Mouse (Mus musculus) hindbrain, embryonic 15.5 days (tissue): ENCODE measurements around the gene Dck. TPM values are rescaled to one million over a fixed set of nuclear protein-coding genes. Genes with fewer than 3 reads are reported as not detected.
"Not testable (repeated sequence)": the region's sequence is repeated elsewhere in the genome, so short reads cannot be mapped to it uniquely, and the experiment has no call there.

Experiments
- ATAC-seq: fragments of 200-750 bp; cut with Nextera tagmentation; 2 replicates; pipeline ENCODE4 v1.8.0; 2017; ENCODE audit warnings: low read depth, moderate number of reproducible peaks, moderate TSS enrichment; ENCODE audit not compliant: low FRiP score
- H3K27ac ChIP-seq: fragments of 300-500 bp; sonication (generic); replicated peaks from 2 replicates; pipeline ENCODE4 v1.5.1; 2015; ENCODE audit warnings: mild to moderate bottlenecking, inconsistent platforms
- H3K27me3 ChIP-seq: fragments of 300-500 bp; sonication (generic); 2 replicates; pipeline ENCODE4 v1.6.1; 2015; ENCODE audit warnings: control low read depth, inconsistent platforms
- H3K36me3 ChIP-seq: fragments of 300-500 bp; sonication (generic); 2 replicates; pipeline ENCODE4 v1.6.1; 2015; ENCODE audit warnings: control low read depth, inconsistent platforms
- H3K4me1 ChIP-seq: fragments of 300-500 bp; sonication (generic); replicated peaks from 2 replicates; pipeline ENCODE4 v1.6.1; 2015; ENCODE audit warnings: control low read depth, inconsistent platforms
- H3K4me2 ChIP-seq: fragments of 300-500 bp; sonication (generic); 2 replicates; pipeline ENCODE4 v1.6.1; 2015; ENCODE audit warnings: moderate library complexity, mild to moderate bottlenecking, inconsistent platforms
- H3K4me3 ChIP-seq: fragments of 300-500 bp; sonication (generic); 2 replicates; pipeline ENCODE4 v1.5.1; 2015; ENCODE audit warnings: mild to moderate bottlenecking, inconsistent platforms
- H3K9ac ChIP-seq: fragments of 300-500 bp; sonication (generic); 2 replicates; pipeline ENCODE4 v1.6.1; 2015; ENCODE audit warnings: inconsistent platforms
- H3K9me3 ChIP-seq: fragments of 300-500 bp; sonication (generic); 2 replicates; pipeline ENCODE4 v1.6.1; 2016; ENCODE audit warnings: control low read depth, inconsistent platforms
- WGBS: fragments of 180-500 bp; shearing (Covaris S2); methylation state at CpG from one replicate; pipeline ENCODE4 v1.1.7; 2015; 5-methylcytosine and 5-hydroxymethylcytosine counted together
- polyA plus RNA-seq: library from polyadenylated mRNA; unstranded; fragments of >200 nt; fragmentation: Nextera tagmentation; extraction: Ambion mirVana; gene quantifications from 2 replicates; pipeline ENCODE4 v1.2.1, GENCODE M21; 2015

Gene Dck
- polyA plus RNA-seq = 46.9 and 53.4 TPM in 2 replicates

DNA sequence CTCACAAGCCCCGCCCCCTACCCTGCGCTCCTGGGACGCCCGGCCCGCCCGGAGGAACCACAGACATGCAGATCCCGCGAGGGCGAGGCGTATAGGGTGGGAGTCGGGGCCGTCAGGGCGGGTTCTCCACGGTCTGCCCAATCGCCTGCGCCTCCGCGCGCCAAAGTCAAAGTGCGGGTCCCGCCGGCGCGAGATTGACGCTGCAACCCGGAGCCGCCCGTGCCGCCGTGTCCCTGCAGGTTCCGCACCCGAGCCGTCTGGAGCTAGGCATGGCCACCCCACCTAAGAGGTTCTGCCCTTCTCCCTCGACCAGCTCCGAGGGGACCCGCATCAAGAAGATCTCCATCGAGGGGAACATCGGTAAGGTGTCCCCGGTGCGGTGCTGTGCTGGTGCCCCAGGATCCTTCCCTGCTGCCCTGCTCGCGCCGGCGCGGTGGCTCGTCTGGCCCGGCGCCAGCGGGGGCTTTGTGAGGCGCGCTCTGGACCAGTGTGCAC is at the start of gene Dck:
TSS of gene Dck (plus strand) at position 10 of the 495 bp plus-strand sequence.
- H3K4me3 ChIP-seq = peak within 1 kb of the TSS; percentile 92
- under 1% methylated on average over 50 of the region's 51 CpGs for WGBS
- H3K27me3 ChIP-seq = no peaks in the 10 kb centered on the region
- H3K36me3 ChIP-seq = peaks cover 4% of the 10 kb centered on the region; the same call in 1 of the 2 replicates
- peaks cover 29% of the 10 kb centered on the region for H3K4me1 ChIP-seq
- ATAC-seq = peak; percentile 99
- peak within 1 kb of the TSS; percentile 93 for H3K9ac ChIP-seq
- peak within 1 kb of the TSS; percentile 93 for H3K27ac ChIP-seq
- peak within 1 kb of the TSS; percentile 64 for H3K4me2 ChIP-seq
- no peaks in the 10 kb centered on the region for H3K9me3 ChIP-seq

DNA sequence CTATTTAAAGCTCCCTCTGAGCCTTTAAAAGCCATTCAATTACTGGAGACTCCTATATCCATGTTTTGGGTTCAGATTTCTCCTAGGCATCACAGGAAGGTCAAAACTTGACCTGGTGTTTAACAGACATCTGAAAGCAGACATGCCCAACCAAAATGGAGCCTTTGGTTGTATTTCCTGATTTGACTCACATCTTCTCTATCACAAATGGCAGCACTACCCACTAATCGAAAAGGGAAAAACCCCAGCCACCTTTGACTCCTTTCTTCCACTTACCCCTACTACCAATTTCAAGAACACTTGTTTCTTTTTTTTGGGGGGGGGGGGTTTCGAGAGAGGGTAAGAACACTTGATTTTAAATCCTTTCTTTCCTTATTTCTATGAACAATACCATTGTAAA is 47.8 kb upstream of the Dck start:
- H3K4me2 ChIP-seq = no peak overlapping the region
- H3K4me3 ChIP-seq = no peak overlapping the region
- WGBS = 82% methylated on average over 2 of the region's 2 CpGs
- no peak overlapping the region for H3K9ac ChIP-seq
- H3K9me3 ChIP-seq = no peaks in the 10 kb centered on the region
- no peaks in the 10 kb centered on the region for H3K36me3 ChIP-seq
- no peaks in the 10 kb centered on the region for H3K27me3 ChIP-seq
- no peak for ATAC-seq
- peaks cover 10% of the 10 kb centered on the region for H3K4me1 ChIP-seq
- H3K27ac ChIP-seq = no peak overlapping the region

DNA sequence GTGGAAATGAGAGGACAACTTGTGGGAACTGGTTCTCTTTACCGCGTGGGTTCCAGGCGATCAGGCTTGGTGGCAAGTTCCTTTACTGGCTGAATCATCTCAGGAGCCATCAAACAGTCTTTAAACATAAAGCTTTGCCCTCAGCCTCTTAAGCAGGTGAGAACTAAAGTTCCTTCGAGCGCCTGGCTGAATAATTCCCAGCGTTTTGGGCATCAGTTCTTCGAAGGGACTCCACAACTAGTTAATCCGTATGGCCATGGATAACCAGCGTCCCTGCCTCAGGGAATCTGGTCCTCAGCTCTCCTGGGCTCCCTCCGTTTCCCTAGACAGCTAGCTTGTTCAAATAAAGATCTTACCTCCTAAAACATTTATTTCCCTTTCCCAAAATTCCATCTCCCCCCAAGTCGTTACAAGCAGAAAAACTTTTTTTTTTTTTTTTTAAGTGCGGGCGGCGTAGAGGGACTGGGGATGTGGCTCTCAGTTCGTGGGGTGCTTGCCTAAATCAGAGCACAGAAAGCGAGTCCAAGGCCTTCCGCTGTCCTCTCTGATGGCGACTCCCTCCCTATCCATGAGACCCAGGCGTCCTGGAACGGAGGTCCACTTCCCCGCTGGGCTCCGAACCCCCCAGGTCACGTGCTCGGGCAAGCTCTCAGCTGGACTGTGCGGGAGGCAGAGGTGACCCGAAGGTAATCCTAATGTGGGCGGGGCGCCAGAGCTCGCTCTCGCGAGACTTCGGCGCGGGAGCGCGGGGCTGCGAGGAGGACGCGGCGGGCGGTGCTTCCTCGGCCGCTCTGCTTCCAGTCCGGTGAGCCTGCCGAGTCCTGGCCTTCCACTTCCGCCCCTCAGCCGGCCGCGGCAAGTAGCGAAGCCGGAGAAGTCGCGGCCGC is 44.4 kb upstream of the Dck start, which contains the start of gene Mob1b:
TSS of gene Mob1b (plus strand) at position 740 of the 887 bp plus-strand sequence.
- H3K36me3 ChIP-seq = no peaks in the 10 kb centered on the region
- peak within 1 kb of the TSS; percentile 81 for H3K4me3 ChIP-seq
- H3K4me2 ChIP-seq = peak within 1 kb of the TSS; percentile 93
- H3K9me3 ChIP-seq = no peaks in the 10 kb centered on the region
- WGBS = under 1% methylated on average over 44 of the region's 54 CpGs
- no peaks in the 10 kb centered on the region for H3K27me3 ChIP-seq
- peak within 1 kb of the TSS; percentile 99 for H3K9ac ChIP-seq
- peaks cover 36% of the 10 kb centered on the region for H3K4me1 ChIP-seq
- H3K27ac ChIP-seq = peak within 1 kb of the TSS; percentile 93
- peak; percentile 96 for ATAC-seq

DNA sequence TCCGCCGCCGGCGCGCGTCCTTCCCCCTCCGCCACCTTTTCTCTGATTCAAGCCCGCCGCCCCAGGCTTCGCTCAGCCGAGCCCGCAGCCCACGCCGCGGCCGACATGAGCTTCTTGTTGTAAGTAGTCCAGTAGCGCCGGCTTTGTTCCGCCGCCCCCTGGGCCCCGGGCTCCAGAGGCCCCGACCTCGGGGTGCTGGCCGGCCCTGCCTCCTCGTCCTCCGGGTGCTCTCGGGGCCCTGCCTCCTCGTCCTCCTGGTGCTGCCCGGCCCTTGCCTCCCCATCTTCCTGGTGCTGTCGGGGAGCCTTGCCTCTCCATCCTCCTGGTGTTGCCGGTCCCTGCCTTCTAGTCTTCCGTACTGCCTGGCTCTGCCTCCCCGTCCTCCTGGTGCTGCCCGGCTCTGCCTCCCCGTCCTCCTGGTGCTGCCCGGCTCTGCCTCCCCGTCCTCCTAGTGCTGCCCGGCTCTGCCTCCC is 43.8 kb upstream of the Dck start:
- under 1% methylated on average over 37 of the region's 38 CpGs for WGBS
- ATAC-seq = peak; percentile 85
- no peaks in the 10 kb centered on the region for H3K27me3 ChIP-seq
- peak overlapping the region; percentile 93 for H3K27ac ChIP-seq
- no peaks in the 10 kb centered on the region for H3K9me3 ChIP-seq
- peak overlapping the region; percentile 99 for H3K9ac ChIP-seq
- no peaks in the 10 kb centered on the region for H3K36me3 ChIP-seq
- H3K4me1 ChIP-seq = peaks cover 37% of the 10 kb centered on the region
- peak overlapping the region; percentile 81 for H3K4me3 ChIP-seq
- peak overlapping the region; percentile 93 for H3K4me2 ChIP-seq

DNA sequence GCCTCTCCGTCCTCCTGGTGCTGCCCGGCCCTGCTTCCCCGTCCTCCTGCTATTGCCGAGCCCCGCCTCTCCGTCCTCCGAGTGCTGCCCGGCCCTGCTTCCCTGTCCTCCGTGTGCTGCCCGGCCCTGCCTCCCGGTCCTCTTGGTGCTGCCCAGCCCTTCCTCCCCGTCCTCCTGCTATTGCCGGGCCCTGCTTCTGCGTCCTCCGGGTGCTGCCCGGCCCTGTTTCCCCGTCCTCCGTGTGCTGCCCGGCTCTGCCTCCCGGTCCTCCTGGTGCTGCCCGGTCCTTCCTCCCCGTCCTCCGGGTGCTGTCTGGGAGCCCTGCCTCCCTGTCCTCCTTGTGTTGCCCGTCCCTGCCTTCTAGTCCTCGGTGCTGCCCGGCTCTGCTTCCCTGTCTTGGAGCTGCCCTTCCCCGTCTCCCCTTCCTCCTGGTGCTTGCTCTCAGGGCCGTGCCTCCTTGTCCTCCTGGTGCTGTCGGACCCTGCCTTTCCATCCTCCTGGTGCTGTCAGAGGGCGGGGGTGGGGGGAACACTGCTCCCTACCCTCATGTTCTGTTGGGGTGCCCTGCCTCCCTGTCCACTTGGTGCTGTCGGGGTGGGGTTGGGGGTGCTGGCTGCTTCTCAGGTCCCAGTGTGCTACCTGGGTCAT is 43.1 kb upstream of the Dck start:
- peaks cover 37% of the 10 kb centered on the region for H3K4me1 ChIP-seq
- WGBS = under 1% methylated on average over 31 of the region's 31 CpGs
- peak overlapping the region; percentile 93 for H3K4me2 ChIP-seq
- peak overlapping the region; percentile 81 for H3K4me3 ChIP-seq
- peak overlapping the region; percentile 93 for H3K27ac ChIP-seq
- no peaks in the 10 kb centered on the region for H3K36me3 ChIP-seq
- H3K9me3 ChIP-seq = no peaks in the 10 kb centered on the region
- no peaks in the 10 kb centered on the region for H3K27me3 ChIP-seq
- peak; percentile 47 for ATAC-seq
- H3K9ac ChIP-seq = peak overlapping the region; percentile 99

DNA sequence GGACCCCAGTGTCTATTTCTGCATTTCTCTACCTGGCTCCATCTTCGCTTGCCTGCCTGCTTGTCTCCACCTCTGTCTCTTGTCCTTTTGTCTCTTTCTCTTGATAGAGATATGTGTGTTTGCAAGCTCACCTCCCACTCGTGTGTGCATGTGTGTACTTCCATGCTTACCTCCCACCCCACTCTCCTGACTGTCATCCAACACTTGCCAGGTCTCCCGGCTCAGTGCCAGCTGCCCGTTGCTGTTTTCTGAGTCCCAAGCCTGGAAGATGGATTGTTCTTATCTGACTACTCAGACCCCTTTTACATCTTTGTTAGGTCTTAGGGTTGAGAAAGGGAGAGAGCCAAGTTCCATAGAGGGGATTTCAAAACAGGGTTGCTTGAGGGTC is 42.6 kb upstream of the Dck start:
- Histone ChIP-seq H3K36me3 (no peaks in the 10 kb centered on the region), H3K27me3 (no peaks in the 10 kb centered on the region), H3K4me3 (peak overlapping the region; percentile 81), H3K4me1 (peaks cover 37% of the 10 kb centered on the region), H3K9me3 (no peaks in the 10 kb centered on the region), H3K9ac (peak overlapping the region; percentile 99), H3K27ac (peak overlapping the region; percentile 93), H3K4me2 (peak overlapping the region; percentile 93)
- no peak for ATAC-seq
- WGBS = 19% methylated on average over 4 of the region's 4 CpGs

DNA sequence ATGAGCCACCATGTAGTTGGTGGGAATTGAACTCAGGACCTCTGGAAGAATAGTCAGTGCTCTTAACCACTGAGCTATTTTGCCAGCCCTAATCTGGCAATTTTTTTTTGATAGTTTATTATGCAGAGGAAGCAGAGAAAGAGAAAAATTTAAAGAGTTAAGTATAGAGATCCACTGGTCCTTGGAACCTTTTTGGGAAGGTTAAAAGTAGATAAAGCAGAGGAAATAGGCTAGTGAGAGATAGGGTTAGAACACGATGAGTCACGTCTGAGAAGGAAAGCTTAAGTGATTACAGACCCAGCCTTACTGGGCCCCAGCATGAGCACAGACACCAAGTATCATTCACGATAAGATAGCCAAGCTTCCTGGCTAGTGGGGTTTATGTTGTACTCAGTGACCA is 40.8 kb upstream of the Dck start:
- Histone ChIP-seq H3K4me2 (no peak overlapping the region), H3K4me1 (peaks cover 37% of the 10 kb centered on the region), H3K27ac (no peak overlapping the region), H3K27me3 (no peaks in the 10 kb centered on the region), H3K36me3 (no peaks in the 10 kb centered on the region), H3K9me3 (no peaks in the 10 kb centered on the region), H3K4me3 (no peak overlapping the region), H3K9ac (no peak overlapping the region)
- WGBS = 75% methylated on average over 3 of the region's 3 CpGs
- ATAC-seq = no peak

DNA sequence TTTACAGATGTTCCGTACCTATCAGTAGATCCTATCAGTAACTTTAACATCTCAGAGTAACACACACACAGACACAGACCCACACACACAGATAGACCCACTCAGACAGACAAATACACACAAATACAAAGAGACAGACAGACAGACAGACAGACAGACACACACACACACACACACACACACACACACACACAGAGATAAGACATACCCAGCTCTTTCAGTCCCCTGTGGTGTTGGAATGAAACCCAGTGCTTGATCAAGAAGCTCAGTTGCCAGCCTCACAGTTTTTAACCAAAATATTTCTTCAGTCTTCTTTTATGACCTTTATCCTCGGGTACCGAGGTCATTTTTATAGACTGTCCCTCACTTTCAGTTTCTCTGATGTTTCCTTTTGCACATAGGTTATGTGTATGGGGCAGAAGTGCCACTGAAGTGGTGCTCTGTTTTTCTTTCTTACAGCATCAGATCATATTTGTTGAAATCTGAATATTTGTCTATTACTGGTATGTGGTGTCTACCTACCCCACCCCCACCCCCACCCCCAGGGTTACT is 37.1 kb upstream of the Dck start:
- no peaks in the 10 kb centered on the region for H3K27me3 ChIP-seq
- no peak overlapping the region for H3K27ac ChIP-seq
- WGBS = 85% methylated on average over 3 of the region's 3 CpGs
- H3K4me1 ChIP-seq = peaks cover 21% of the 10 kb centered on the region
- H3K9ac ChIP-seq = no peak overlapping the region
- H3K36me3 ChIP-seq = no peaks in the 10 kb centered on the region
- no peak overlapping the region for H3K4me3 ChIP-seq
- H3K4me2 ChIP-seq = no peak overlapping the region
- no peaks in the 10 kb centered on the region for H3K9me3 ChIP-seq
- ATAC-seq = no peak

DNA sequence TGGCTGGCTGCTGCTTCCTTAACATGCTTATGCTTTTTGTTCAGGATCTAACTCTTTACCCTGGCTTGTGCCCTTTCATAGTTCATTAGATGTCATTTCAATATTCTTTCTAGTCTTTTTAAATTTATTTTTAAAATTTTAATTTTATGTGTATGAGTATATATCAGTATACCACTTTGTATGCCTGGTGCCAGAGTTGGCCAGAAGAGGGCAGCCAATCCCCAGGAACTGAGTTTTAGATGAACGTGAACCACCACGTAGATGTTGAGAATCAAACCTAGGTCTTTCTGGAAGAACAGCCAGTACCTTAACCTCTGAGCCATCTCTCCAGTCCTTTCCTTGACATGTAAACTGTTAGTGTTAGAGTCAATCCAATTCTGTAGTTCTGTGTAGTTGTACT is 30.0 kb upstream of the Dck start:
- no peak for ATAC-seq
- WGBS = 89% methylated on average over 2 of the region's 2 CpGs

GRCm38 (mm10) chr5:88741065-88741464 is 23.7 kb upstream of the Dck start:
- H3K27ac ChIP-seq, H3K36me3 ChIP-seq, H3K4me1 ChIP-seq, H3K27me3 ChIP-seq, ATAC-seq, H3K4me3 ChIP-seq, H3K4me2 ChIP-seq, H3K9me3 ChIP-seq, H3K9ac ChIP-seq: not testable (repeated sequence)
- WGBS = 100% methylated on average over 1 of the region's 1 CpGs

More for the DNA sequence above, 30.0 kb upstream of the Dck start:
- Histone ChIP-seq H3K9ac (no peak overlapping the region), H3K9me3 (no peaks in the 10 kb centered on the region), H3K4me3 (no peak overlapping the region), H3K36me3 (no peaks in the 10 kb centered on the region), H3K27me3 (no peaks in the 10 kb centered on the region), H3K4me1 (no peaks in the 10 kb centered on the region), H3K27ac (no peak overlapping the region), H3K4me2 (no peak overlapping the region)

DNA sequence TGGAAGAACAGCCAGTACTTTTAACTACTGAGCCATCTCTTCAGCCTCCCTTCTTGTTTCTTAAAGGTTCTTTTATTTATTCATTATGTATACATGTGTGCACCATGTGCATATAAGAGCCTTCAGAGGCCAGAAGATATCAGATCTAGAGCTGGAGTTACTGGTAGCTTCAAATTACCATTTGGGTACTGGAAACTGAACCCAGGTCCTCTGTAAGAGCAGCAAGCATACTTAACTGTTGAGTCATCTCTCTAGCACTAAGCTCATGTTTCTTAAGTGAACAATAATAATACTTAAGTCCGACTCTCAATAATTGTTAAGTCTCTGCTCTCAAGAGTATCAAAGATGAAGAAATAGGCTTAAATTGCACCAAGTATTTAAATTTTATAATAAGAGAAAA is 17.0 kb upstream of the Dck start:
- H3K9me3 ChIP-seq = no peaks in the 10 kb centered on the region
- ATAC-seq = no peak
- H3K9ac ChIP-seq = no peak overlapping the region
- WGBS = 95% methylated on average over 1 of the region's 1 CpGs
- H3K4me3 ChIP-seq = no peak overlapping the region
- H3K4me1 ChIP-seq = no peaks in the 10 kb centered on the region
- H3K27ac ChIP-seq = no peak overlapping the region
- no peaks in the 10 kb centered on the region for H3K27me3 ChIP-seq
- H3K36me3 ChIP-seq = peaks cover 4% of the 10 kb centered on the region
- no peak overlapping the region for H3K4me2 ChIP-seq

DNA sequence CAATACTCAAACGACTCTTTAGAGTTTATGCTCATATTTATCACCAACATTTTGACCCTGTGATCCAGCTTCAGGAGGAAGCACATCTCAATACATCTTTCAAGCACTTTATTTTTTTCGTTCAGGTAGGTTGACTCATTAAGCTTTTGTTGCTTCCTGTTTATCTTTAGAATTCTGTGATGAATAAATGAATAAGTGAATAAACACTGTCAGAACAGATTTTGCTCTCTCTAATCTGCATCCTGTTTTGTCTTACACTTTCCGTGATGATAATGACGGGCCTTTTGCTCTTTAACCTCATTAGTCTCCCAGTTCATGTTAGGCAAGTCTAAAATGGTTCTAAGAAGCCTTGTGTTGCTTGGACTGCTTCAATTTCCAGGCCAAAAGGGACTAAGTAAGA is 11.6 kb upstream of the Dck start:
- Histone ChIP-seq H3K27me3 (no peaks in the 10 kb centered on the region), H3K4me1 (no peaks in the 10 kb centered on the region), H3K4me3 (no peak overlapping the region), H3K4me2 (no peak overlapping the region), H3K9me3 (no peaks in the 10 kb centered on the region), H3K27ac (no peak overlapping the region), H3K36me3 (0 out of 2 replicates have a peak, but pooled peaks cover 10% of the 10 kb centered on the region), H3K9ac (no peak overlapping the region)
- no peak for ATAC-seq
- 88% methylated on average over 4 of the region's 4 CpGs for WGBS
